Mouse (Mus musculus): ENCODE results near the gene Sh2d7.

GRCm38 (mm10) chr9:54501453-54502110 lies 37.2 kb upstream of the Sh2d7 start, which contains the start of gene Dmxl2:
- TF ChIP-seq GATA1 (IDR thresholded peaks at IDR 0.05; ENCODE audit: borderline replicate concordance, low read length), result no peak
- no peak for TF ChIP-seq FLI1 (IDR thresholded peaks at IDR 0.05; ENCODE audit: low read length)
